Mouse (Mus musculus) CH12.LX (cell line): ENCODE results near the gene Sparcl1.

Experiments used
- CHD1 ChIP-seq: IDR thresholded peaks from 2 replicates; pipeline ENCODE4 v1.6.1; 2012; ENCODE audit warnings: low read depth, low read length, improper control_type of control experiment, inconsistent platforms
- CTCF ChIP-seq, 2 experiments: IDR thresholded peaks in 1 of 2; conservative IDR thresholded peaks in 1 of 2; 2 replicates each; pipeline ENCODE4 v1.5.1; 2011 to 2012; ENCODE audit warnings: low read depth in 2 of 2, low read length in 2 of 2, improper control_type of control experiment in 1 of 2, inconsistent platforms in 1 of 2, mild to moderate bottlenecking in 1 of 2, moderate library complexity in 1 of 2
- GABPA ChIP-seq: IDR thresholded peaks from 2 replicates; pipeline ENCODE4 v1.6.1; 2012; ENCODE audit warnings: low read depth, low read length, improper control_type of control experiment, inconsistent platforms; ENCODE audit not compliant: insufficient replicate concordance
- IRF4 ChIP-seq: IDR thresholded peaks from 2 replicates; pipeline ENCODE4 v1.6.1; 2014; ENCODE audit warnings: low read depth, mild to moderate bottlenecking, inconsistent platforms, low read length, improper control_type of control experiment
- KAT2A ChIP-seq: IDR thresholded peaks from 2 replicates; pipeline ENCODE4 v1.6.1; 2012; ENCODE audit warnings: low read length, improper control_type of control experiment, inconsistent platforms; ENCODE audit not compliant: insufficient replicate concordance
- MEF2A ChIP-seq: IDR thresholded peaks from 2 replicates; pipeline ENCODE4 v1.6.1; 2014; ENCODE audit warnings: low read depth, mild to moderate bottlenecking, inconsistent platforms, low read length, improper control_type of control experiment, borderline replicate concordance
- RCOR1 ChIP-seq: conservative IDR thresholded peaks from 2 replicates; pipeline ENCODE4 v1.6.1; 2012; ENCODE audit warnings: low read depth, mild to moderate bottlenecking, inconsistent platforms, low read length, improper control_type of control experiment
- TBP ChIP-seq: conservative IDR thresholded peaks from 2 replicates; pipeline ENCODE4 v1.6.1; 2011; ENCODE audit warnings: low read depth, low read length, improper control_type of control experiment
- USF1 ChIP-seq: IDR thresholded peaks from 2 replicates; pipeline ENCODE4 v1.6.1; 2014; ENCODE audit warnings: low read depth, mild to moderate bottlenecking, inconsistent platforms, low read length, improper control_type of control experiment
- ZKSCAN1 ChIP-seq: IDR thresholded peaks from 2 replicates; pipeline ENCODE4 v1.6.1; 2012; ENCODE audit warnings: low read depth, inconsistent platforms, low read length, improper control_type of control experiment, borderline replicate concordance
- ZMIZ1 ChIP-seq: IDR thresholded peaks from 2 replicates; pipeline ENCODE4 v1.6.1; 2012; ENCODE audit warnings: low read depth, mild to moderate bottlenecking, inconsistent platforms, low read length, improper control_type of control experiment

DNA sequence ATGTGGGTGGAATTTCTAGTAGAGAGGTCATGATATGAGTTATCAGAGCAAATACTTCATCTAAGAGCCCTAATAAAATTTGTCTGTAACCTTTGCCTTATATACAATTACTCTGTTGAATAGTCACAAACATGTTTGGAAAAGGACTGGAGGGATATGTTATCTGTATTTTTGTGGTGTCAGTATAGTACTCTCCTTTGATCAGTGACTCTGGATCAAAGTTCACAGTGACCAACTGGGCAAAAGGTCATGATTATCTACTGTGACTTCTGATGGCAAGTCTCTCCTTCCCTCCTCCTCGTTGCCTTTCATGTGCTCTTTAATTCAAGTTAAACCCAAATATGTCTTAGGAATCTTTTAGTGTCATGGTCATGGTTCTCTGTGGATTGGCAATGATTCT is 77.7 kb downstream of the Sparcl1 start:
- TF ChIP-seq ZKSCAN1 (no peak), CHD1 (no peak), CTCF (conservative IDR thresholded peaks at IDR 0.05 in 1 of 2, IDR thresholded peaks at IDR 0.05 in 1 of 2; ENCODE audit: low read depth in 2 of 2, low read length in 2 of 2) (no peak), USF1 (no peak), GABPA (no peak), KAT2A (no peak), IRF4 (no peak), MEF2A (no peak), RCOR1 (no peak), TBP (no peak), ZMIZ1 (no peak)
